ENCODE assay signal across 23 mouse cellular contexts in the genomic region with DNA sequence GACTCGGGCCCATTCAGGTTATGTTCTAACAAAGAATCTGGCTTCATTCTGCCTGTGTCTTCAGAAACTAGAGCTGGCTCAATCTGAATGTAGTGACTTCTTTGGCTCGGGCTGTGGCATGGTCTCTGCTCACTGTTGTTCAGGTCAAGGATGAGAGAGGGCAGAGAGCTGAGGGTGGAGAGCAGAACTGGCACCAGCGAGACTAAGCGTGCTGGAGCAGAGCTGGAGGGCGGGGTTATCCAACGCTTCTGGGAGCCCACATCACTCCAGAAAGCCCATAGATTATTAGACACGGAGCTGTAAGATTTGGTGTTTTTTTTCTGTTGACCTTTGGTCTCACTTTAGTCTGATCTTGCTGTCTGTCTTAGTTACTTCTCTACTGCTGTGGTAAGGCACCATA. TPM values are rescaled to one million over a fixed set of nuclear protein-coding genes. Genes with fewer than 3 reads are reported as not detected.
DNase-seq lines count a peak whose midpoint lies in the region; ATAC-seq and TF ChIP-seq lines count a peak whose summit lies in the region.
"Had no signal": no experiment of that assay in that cellular context is flagged by ENCODE, and none has a peak within 500 bp of the region (broad histone marks: within the 10 kb centered on the region; RNA-seq: fewer than 3 reads in every experiment).

No protein-coding gene starts in this region.

- peaks cover 18% of the 10 kb centered on the region for H3K4me1 ChIP-seq in kidney, embryonic 15.5 days
- H3K4me1 ChIP-seq in kidney, adult 2 months (ENCODE audit: control insufficient read depth, insufficient read depth, low read length), result no peaks in the 10 kb centered on the region
- no peaks in the 10 kb centered on the region; the same call in 1 of the 2 replicates for H3K4me1 ChIP-seq in kidney, embryonic 14.5 days (ENCODE audit: control insufficient read depth, insufficient read depth, low read length)
- H3K4me1 ChIP-seq: embryonic facial prominence, embryonic 12.5 days; forebrain, embryonic 13.5 days; forebrain, embryonic 15.5 days had no signal

- peaks cover 3% of the 10 kb centered on the region; the same call in 1 of the 2 replicates for H3K27me3 ChIP-seq in kidney, embryonic 15.5 days
- no peaks in the 10 kb centered on the region for H3K27me3 ChIP-seq in kidney, adult 2 months (replicated peaks; ENCODE audit: control insufficient read depth, insufficient read depth, low read length)
- no peaks in the 10 kb centered on the region for H3K27me3 ChIP-seq in kidney, embryonic 14.5 days (ENCODE audit: control insufficient read depth, insufficient read depth, low read length)
- H3K27me3 ChIP-seq: embryonic facial prominence, embryonic 12.5 days; forebrain, embryonic 13.5 days; forebrain, embryonic 15.5 days had no signal

- H3K27ac ChIP-seq in kidney, embryonic 15.5 days, result no peak overlapping the region
- no peak overlapping the region for H3K27ac ChIP-seq in kidney, adult 2 months (ENCODE audit: insufficient read depth, low read depth, low read length)
- no peak overlapping the region for H3K27ac ChIP-seq in kidney, embryonic 14.5 days (ENCODE audit: low read depth, low read length)
- H3K27ac ChIP-seq: embryonic facial prominence, embryonic 10.5 days; embryonic facial prominence, embryonic 12.5 days; forebrain, embryonic 13.5 days; forebrain, embryonic 15.5 days had no signal

- H3K9ac ChIP-seq in kidney, embryonic 15.5 days, result no peak overlapping the region
- no peak overlapping the region for H3K9ac ChIP-seq in kidney, embryonic 14.5 days (ENCODE audit: low read depth, low read length)
- H3K9ac ChIP-seq: embryonic facial prominence, embryonic 12.5 days; forebrain, embryonic 13.5 days; forebrain, embryonic 15.5 days had no signal

- TF ChIP-seq CTCF in kidney, adult 2 months (conservative IDR thresholded peaks at IDR 0.05; ENCODE audit: insufficient read depth, insufficient read length, low read depth, low read length), result no peak

- ATAC-seq in kidney, embryonic 15.5 days (replicated peaks; ENCODE audit: low FRiP score), result no peak
- ATAC-seq in kidney, embryonic 14.5 days (ENCODE audit: low FRiP score, low TSS enrichment), result no peak
- ATAC-seq: activated CD4-positive, CD25-positive, alpha-beta regulatory T cell, adult 4 months; CD4-positive, CD25-positive, alpha-beta regulatory T cell, adult 4 months; forebrain, embryonic 13.5 days; forebrain, embryonic 15.5 days; Patski had no signal

- WGBS in kidney, embryonic 15.5 days, result 72% methylated on average over 7 of the region's 7 CpGs
- 54% methylated on average over 7 of the region's 7 CpGs for WGBS in kidney, adult 2 months
- WGBS in kidney, embryonic 14.5 days, result 77% methylated on average over 7 of the region's 7 CpGs

- no peak overlapping the region for H3K4me2 ChIP-seq in kidney, embryonic 15.5 days
- no peak overlapping the region for H3K4me2 ChIP-seq in kidney, embryonic 14.5 days (replicated peaks; ENCODE audit: low read depth, low read length)
- H3K4me2 ChIP-seq: embryonic facial prominence, embryonic 12.5 days; forebrain, embryonic 13.5 days; forebrain, embryonic 15.5 days had no signal

- no peaks in the 10 kb centered on the region for H3K36me3 ChIP-seq in kidney, embryonic 15.5 days
- no peaks in the 10 kb centered on the region for H3K36me3 ChIP-seq in kidney, adult 2 months (ENCODE audit: control insufficient read depth, insufficient read depth, low read length)
- no peaks in the 10 kb centered on the region for H3K36me3 ChIP-seq in kidney, embryonic 14.5 days (ENCODE audit: control insufficient read depth, insufficient read depth, low read length)
- H3K36me3 ChIP-seq: embryonic facial prominence, embryonic 10.5 days; embryonic facial prominence, embryonic 12.5 days; forebrain, embryonic 15.5 days; G1E had no signal

- H3K4me3 ChIP-seq in kidney, embryonic 15.5 days (replicated peaks), result no peak overlapping the region
- no peak overlapping the region for H3K4me3 ChIP-seq in kidney, adult 2 months (ENCODE audit: insufficient read depth, low read depth, low read length)
- H3K4me3 ChIP-seq in kidney, embryonic 14.5 days (ENCODE audit: low read length), result no peak overlapping the region
- H3K4me3 ChIP-seq: embryonic facial prominence, embryonic 10.5 days; embryonic facial prominence, embryonic 12.5 days; forebrain, embryonic 13.5 days; forebrain, embryonic 15.5 days had no signal

- peak; percentile 51 for DNase-seq in kidney, adult 11 months
- DNase-seq in kidney, adult 2 months, result peak; percentile 34
- peak; percentile 29 to 77 for DNase-seq in kidney, postnatal 25 days
- DNase-seq in kidney, postnatal 4 days, result no peak
- DNase-seq: adrenal gland, adult 8-10 months; adrenal gland, postnatal 14 days; adrenal gland, postnatal 36 days; B cell, adult 2 months; cerebellum, adult 11-12 months; cerebellum, adult 2 months; cerebellum, adult 9-10 months; cerebellum, postnatal 10 days; cerebellum, postnatal 25 days had no signal

- TF ChIP-seq POLR2A in kidney, adult 2 months (IDR thresholded peaks at IDR 0.05; ENCODE audit: low read depth, low read length), result no peak

- H3K9me3 ChIP-seq in kidney, embryonic 15.5 days (replicated peaks), result no peaks in the 10 kb centered on the region
- 0 out of 2 replicates have a peak, but pooled peaks cover 2% of the 10 kb centered on the region for H3K9me3 ChIP-seq in kidney, embryonic 14.5 days (ENCODE audit: control insufficient read depth, low read length)
- H3K9me3 ChIP-seq: embryonic facial prominence, embryonic 10.5 days; embryonic facial prominence, embryonic 12.5 days; forebrain, embryonic 13.5 days; forebrain, embryonic 15.5 days; G1E had no signal

RNA-seq across cellular contexts. Expression of a gene that starts 30.0 kb away (rescaled TPM):
- polyA plus RNA-seq in kidney, embryonic 15.5 days (2015; fragmentation: Nextera tagmentation; extraction: Ambion mirVana), result 0.43 and 0.54 TPM in 2 replicates
- 0.65 and 0.75 TPM in 2 replicates for polyA plus RNA-seq in kidney, adult 2 months (2012; rRNA removed)
- 1.1 and 1.4 TPM in 2 replicates for polyA plus RNA-seq in kidney, embryonic 14.5 days (2014; fragmentation: Nextera tagmentation; extraction: Ambion mirVana)

RNA-seq across cellular contexts. Expression of a gene that starts 34.1 kb away (rescaled TPM):
- polyA plus RNA-seq in kidney, embryonic 15.5 days (2015; fragmentation: Nextera tagmentation; extraction: Ambion mirVana), result 12.2 and 14.7 TPM in 2 replicates
- polyA plus RNA-seq in kidney, adult 2 months (2012; rRNA removed), result 36.6 and 42.6 TPM in 2 replicates
- polyA plus RNA-seq in kidney, embryonic 14.5 days (2014; fragmentation: Nextera tagmentation; extraction: Ambion mirVana), result 12.5 and 13.7 TPM in 2 replicates

RNA-seq across cellular contexts. Expression of a gene that starts 37.9 kb away (rescaled TPM):
- 32.6 and 37.9 TPM in 2 replicates for polyA plus RNA-seq in kidney, embryonic 15.5 days (2015; fragmentation: Nextera tagmentation; extraction: Ambion mirVana)
- 161 and 199 TPM in 2 replicates for polyA plus RNA-seq in kidney, adult 2 months (2012; rRNA removed)
- 27.4 and 36.3 TPM in 2 replicates for polyA plus RNA-seq in kidney, embryonic 14.5 days (2014; fragmentation: Nextera tagmentation; extraction: Ambion mirVana)

RNA-seq across cellular contexts. Expression of a gene that starts 41.2 kb away (rescaled TPM):
- polyA plus RNA-seq in kidney, embryonic 15.5 days (2015; fragmentation: Nextera tagmentation; extraction: Ambion mirVana), result 60.0 and 60.2 TPM in 2 replicates
- 21.8 and 24.0 TPM in 2 replicates for polyA plus RNA-seq in kidney, adult 2 months (2012; rRNA removed)
- polyA plus RNA-seq in kidney, embryonic 14.5 days (2014; fragmentation: Nextera tagmentation; extraction: Ambion mirVana), result 46.1 and 55.6 TPM in 2 replicates
- polyA plus RNA-seq: G1E had no signal

Comparison
In these comparisons a context has a peak if more than half of its experiments do, and no peak if none do; other contexts are left out.
1. DNase-seq: peak in kidney, adult 11 months (single experiment), kidney, adult 2 months (single experiment) and kidney, postnatal 25 days (2 of 2); none in kidney, postnatal 4 days (0 of 2).